ENCODE assay signal across 25 mouse cellular contexts in the genomic region with DNA sequence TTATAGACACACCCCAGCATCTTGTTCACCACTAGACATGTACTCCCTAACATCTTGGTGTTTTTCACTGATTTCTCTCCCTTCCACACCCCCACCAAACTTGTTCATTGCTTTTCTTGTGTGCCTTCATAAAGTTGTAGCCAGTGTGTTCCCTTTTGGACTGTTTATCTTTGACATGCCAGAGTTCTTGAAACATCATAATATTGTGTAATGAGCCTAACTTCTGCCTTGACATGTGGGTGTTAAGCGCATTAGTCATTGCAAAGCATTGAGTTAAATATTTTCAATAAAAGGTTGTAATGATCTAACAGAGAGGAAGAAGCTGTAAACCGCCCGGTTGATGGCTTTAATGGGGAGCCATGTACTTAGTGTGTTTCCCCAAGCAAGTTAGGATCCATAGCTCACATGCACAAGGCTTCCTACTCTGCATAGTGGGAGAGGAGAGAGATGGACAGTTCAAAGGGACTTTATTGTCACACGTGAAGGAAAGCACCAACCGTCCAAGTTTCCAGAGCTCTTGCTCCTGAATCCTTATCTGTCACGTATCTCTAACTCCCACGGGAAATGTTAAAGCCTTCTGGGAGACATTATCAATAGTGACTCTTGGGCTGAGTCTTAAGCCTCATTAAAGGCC. TPM values are rescaled to one million over a fixed set of nuclear protein-coding genes. Genes with fewer than 3 reads are reported as not detected.
DNase-seq lines count a peak whose midpoint lies in the region; ATAC-seq and TF ChIP-seq lines count a peak whose summit lies in the region.
"Had no signal": no experiment of that assay in that cellular context is flagged by ENCODE, and none has a peak within 500 bp of the region (broad histone marks: within the 10 kb centered on the region; RNA-seq: fewer than 3 reads in every experiment).

No protein-coding gene starts in this region.

- TF ChIP-seq CTCF in lung, postnatal 0 days (IDR thresholded peaks at IDR 0.05), result no peak

- DNase-seq in lung, postnatal 0 days (ENCODE audit: low spot score), result peak; percentile 67
- DNase-seq in lung, postnatal 4 days, result no peak
- DNase-seq in NIH3T3 (ENCODE audit: low read depth), result peak; percentile 72
- no peak for DNase-seq in spleen, postnatal 14 days (ENCODE audit: low spot score in 2 of 2)
- DNase-seq in embryo, embryonic 10 days (ENCODE audit: low spot score), result no peak
- DNase-seq: cerebellum, adult 8-10 months; heart, adult 18-20 months; heart, postnatal 14 days; kidney, postnatal 25 days; layer of hippocampus, postnatal 36 days; right cerebral cortex, adult 18-20 months; thymus, adult 2 months had no signal

- TF ChIP-seq EP300 in lung, postnatal 0 days (IDR thresholded peaks at IDR 0.05), result peak; percentile 61

- H3K4me3 ChIP-seq in lung, postnatal 0 days (ENCODE audit: low read depth, low read length), result no peak overlapping the region
- H3K4me3 ChIP-seq in brown adipose tissue, adult 24 weeks (ENCODE audit: insufficient read depth, low read depth, low read length), result no peak overlapping the region
- no peak overlapping the region for H3K4me3 ChIP-seq in macrophage (ENCODE audit: inconsistent target)
- H3K4me3 ChIP-seq: embryonic facial prominence, embryonic 15.5 days; forebrain, embryonic 13.5 days; heart, embryonic 13.5 days; hindbrain, embryonic 12.5 days; layer of hippocampus, adult 2 months; limb, embryonic 13.5 days; lung, embryonic 15.5 days; neural tube, embryonic 15.5 days had no signal

- 0 out of 2 replicates have a peak, but pooled peaks cover 3% of the 10 kb centered on the region for H3K4me1 ChIP-seq in lung, postnatal 0 days (ENCODE audit: insufficient read depth, low read depth, low read length)
- H3K4me1 ChIP-seq in brown adipose tissue, adult 24 weeks (ENCODE audit: control insufficient read depth, insufficient read depth, insufficient read length, low read length), result peaks cover 3% of the 10 kb centered on the region; the same call in 1 of the 2 replicates
- H3K4me1 ChIP-seq: hindbrain, embryonic 12.5 days; lung, embryonic 15.5 days; neural tube, embryonic 15.5 days had no signal

- peak; percentile 50; the same call in 1 of the 2 replicates for ATAC-seq in lung, postnatal 0 days
- no peak for ATAC-seq in cerebellum, adult (ENCODE audit: insufficient number of reproducible peaks, low FRiP score, low TSS enrichment)
- ATAC-seq: forebrain, embryonic 13.5 days; intestine, postnatal 0 days had no signal

- H3K4me2 ChIP-seq in lung, postnatal 0 days (replicated peaks; ENCODE audit: low read depth, low read length), result no peak overlapping the region
- H3K4me2 ChIP-seq: embryonic facial prominence, embryonic 15.5 days; forebrain, embryonic 13.5 days; heart, embryonic 13.5 days; hindbrain, embryonic 12.5 days; limb, embryonic 13.5 days; lung, embryonic 15.5 days; neural tube, embryonic 15.5 days had no signal

- 71% methylated on average over 7 of the region's 7 CpGs for WGBS in lung, postnatal 0 days
- WGBS in macrophage (ENCODE audit: missing documents), result 75% methylated on average over 7 of the region's 7 CpGs

- peaks cover 82% of the 10 kb centered on the region for H3K79me2 ChIP-seq in macrophage (ENCODE audit: inconsistent target)

- H3K27me3 ChIP-seq in lung, postnatal 0 days (replicated peaks; ENCODE audit: insufficient read depth, low read length), result no peaks in the 10 kb centered on the region
- H3K27me3 ChIP-seq: embryonic facial prominence, embryonic 15.5 days; forebrain, embryonic 13.5 days; heart, embryonic 13.5 days; hindbrain, embryonic 12.5 days; limb, embryonic 13.5 days; lung, embryonic 15.5 days; neural tube, embryonic 15.5 days had no signal

- H3K36me3 ChIP-seq in lung, postnatal 0 days (ENCODE audit: insufficient read depth, low read length), result no peaks in the 10 kb centered on the region
- peaks cover 11% of the 10 kb centered on the region; the same call in 1 of the 2 replicates for H3K36me3 ChIP-seq in macrophage (ENCODE audit: inconsistent target)
- H3K36me3 ChIP-seq: embryonic facial prominence, embryonic 15.5 days; heart, embryonic 13.5 days; hindbrain, embryonic 12.5 days; limb, embryonic 13.5 days; lung, embryonic 15.5 days; neural tube, embryonic 15.5 days had no signal

- no peak overlapping the region for H3K27ac ChIP-seq in lung, postnatal 0 days (ENCODE audit: low read length)
- peak overlapping the region; percentile 54; the same call in 1 of the 2 replicates for H3K27ac ChIP-seq in brown adipose tissue, adult 24 weeks (replicated peaks; ENCODE audit: low read depth, low read length)
- H3K27ac ChIP-seq in macrophage, result peak overlapping the region; percentile 99
- H3K27ac ChIP-seq: embryonic facial prominence, embryonic 15.5 days; forebrain, embryonic 13.5 days; heart, embryonic 13.5 days; hindbrain, embryonic 12.5 days; layer of hippocampus, adult 2 months; limb, embryonic 13.5 days; liver, embryonic 14.5 days; lung, embryonic 15.5 days; neural tube, embryonic 15.5 days had no signal

- H3K9me3 ChIP-seq in lung, postnatal 0 days (ENCODE audit: low read length), result no peaks in the 10 kb centered on the region
- H3K9me3 ChIP-seq: embryonic facial prominence, embryonic 15.5 days; forebrain, embryonic 13.5 days; heart, embryonic 13.5 days; hindbrain, embryonic 12.5 days; limb, embryonic 13.5 days; lung, embryonic 15.5 days; neural tube, embryonic 15.5 days had no signal

- H3K9ac ChIP-seq in lung, postnatal 0 days (replicated peaks; ENCODE audit: low read depth), result no peak overlapping the region
- H3K9ac ChIP-seq: embryonic facial prominence, embryonic 15.5 days; forebrain, embryonic 13.5 days; heart, embryonic 13.5 days; hindbrain, embryonic 12.5 days; limb, embryonic 13.5 days; liver, embryonic 14.5 days; lung, embryonic 15.5 days; neural tube, embryonic 15.5 days had no signal

RNA-seq across cellular contexts. Expression of gene Mitf, which starts 19.9 kb away (rescaled TPM):
- polyA plus RNA-seq in lung, postnatal 0 days (2015; fragmentation: Nextera tagmentation; extraction: Ambion mirVana), result 3.7 and 3.9 TPM in 2 replicates
- polyA plus RNA-seq in brown adipose tissue, adult 24 weeks (2012; ENCODE audit: insufficient read depth, insufficient read length, missing spikeins), result 2.9 and 3.0 TPM in 2 replicates
- 100 to 1,000 TPM; 105 to 325 (median 155) TPM for total RNA-seq in macrophage (2018; cell fraction: chromatin; rRNA removed)
- total RNA-seq in macrophage (2018; cell fraction: cytosol; rRNA removed), result 10 to 100 TPM; 37.1 to 78.3 (median 50.7) TPM
- 100 to 1,000 TPM in 25 of 26 experiments, 10 to 100 TPM in 1; 95.4 to 382 (median 112) TPM for total RNA-seq in macrophage (2018; cell fraction: nucleus; rRNA removed)
- polyA plus RNA-seq in macrophage (2018), result 26.4 to 41.8 TPM (median 32.8 TPM) in 3 replicates

Comparison
In these comparisons a context has a peak if more than half of its experiments do, and no peak if none do; other contexts are left out.
1. DNase-seq: peak in lung, postnatal 0 days (single experiment) and NIH3T3 (single experiment); none in lung, postnatal 4 days (0 of 2), spleen, postnatal 14 days (0 of 2) and embryo, embryonic 10 days (single experiment).